In the genomic region with DNA sequence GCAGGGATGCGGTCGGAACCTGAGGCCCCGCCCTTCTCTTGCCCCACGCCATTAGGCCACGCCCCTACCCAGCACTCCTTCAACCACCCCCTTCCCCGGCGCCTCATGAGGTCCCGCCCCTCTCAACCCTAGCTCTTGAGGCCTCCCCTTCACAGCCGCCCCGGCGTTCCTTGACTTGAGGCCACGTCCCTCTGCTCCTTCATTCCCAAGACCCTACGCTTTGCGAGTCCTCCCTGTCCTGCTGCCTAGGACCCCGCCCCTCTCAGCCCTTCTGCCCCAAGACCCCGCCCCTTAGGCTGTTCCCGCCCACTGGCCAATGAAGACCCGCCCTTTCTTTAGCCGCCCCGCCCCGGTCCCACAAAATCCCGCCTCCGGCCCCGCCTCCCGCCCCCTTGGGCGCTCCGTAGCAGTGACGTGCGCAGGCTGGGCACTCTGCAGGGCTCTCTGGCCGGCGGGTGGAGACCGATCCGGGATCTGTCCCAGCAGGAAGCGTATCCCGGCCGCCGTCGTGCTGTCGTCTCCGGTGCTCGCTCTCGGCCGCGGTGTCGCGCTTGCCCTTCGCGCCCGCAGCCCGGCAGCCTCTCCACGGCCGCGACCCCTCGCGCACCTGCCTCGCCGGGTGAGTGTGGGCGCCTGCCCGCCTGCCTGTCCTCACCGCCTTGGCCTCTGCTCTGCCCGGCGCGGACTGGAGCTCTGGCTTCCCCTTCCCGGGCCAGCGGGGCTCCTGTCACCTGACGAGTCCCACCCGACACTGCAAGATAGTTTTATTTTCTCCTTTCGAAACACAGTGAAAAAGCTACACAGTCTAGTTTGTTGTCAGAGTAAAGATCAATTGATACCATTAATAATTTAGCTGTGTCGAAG, we compare ENCODE assay signal across 8 mouse cellular contexts. TPM values are rescaled to one million over a fixed set of nuclear protein-coding genes. Genes with fewer than 3 reads are reported as not detected.
DNase-seq lines count a peak whose midpoint lies in the region; ATAC-seq and TF ChIP-seq lines count a peak whose summit lies in the region.

A gene (plus strand): TSS at position 421 of the 864 bp plus-strand sequence.

- H3K27me3 ChIP-seq in embryonic facial prominence, embryonic 14.5 days (replicated peaks; ENCODE audit: control insufficient read depth, insufficient read depth, low read length): no peaks in the 10 kb centered on the region
- no peaks in the 10 kb centered on the region for H3K27me3 ChIP-seq in heart, adult 2 months (ENCODE audit: control insufficient read depth, insufficient read depth, low read length)
- H3K27me3 ChIP-seq in limb, embryonic 12.5 days: no peaks in the 10 kb centered on the region
- peaks cover 4% of the 10 kb centered on the region; the same call in 1 of the 2 replicates for H3K27me3 ChIP-seq in midbrain, embryonic 14.5 days (ENCODE audit: control insufficient read depth, insufficient read depth, low read length)

- peak; percentile 72 for TF ChIP-seq EP300 in heart, adult 2 months (IDR thresholded peaks at IDR 0.05; ENCODE audit: insufficient read depth, low read depth, low read length)

- H3K36me3 ChIP-seq in embryonic facial prominence, embryonic 14.5 days (ENCODE audit: control insufficient read depth, insufficient read depth, low read length): no peaks in the 10 kb centered on the region
- no peaks in the 10 kb centered on the region; the same call in 1 of the 2 replicates for H3K36me3 ChIP-seq in heart, adult 2 months (ENCODE audit: control insufficient read depth, insufficient read depth, low read length)
- H3K36me3 ChIP-seq in limb, embryonic 12.5 days: no peaks in the 10 kb centered on the region
- H3K36me3 ChIP-seq in midbrain, embryonic 14.5 days (ENCODE audit: control insufficient read depth, insufficient read depth, low read length): no peaks in the 10 kb centered on the region

- peak; percentile 27; the same call in 1 of the 2 replicates for TF ChIP-seq POLR2A in bone marrow, adult 2 months (IDR thresholded peaks at IDR 0.05; ENCODE audit: borderline replicate concordance, control insufficient read depth, low read depth, low read length)
- TF ChIP-seq POLR2A in heart, adult 2 months (IDR thresholded peaks at IDR 0.05; ENCODE audit: insufficient read depth, low read depth, low read length): peak; percentile 95

- H3K4me2 ChIP-seq in embryonic facial prominence, embryonic 14.5 days (ENCODE audit: low read depth, low read length): peak within 1 kb of the TSS; percentile 76
- H3K4me2 ChIP-seq in limb, embryonic 12.5 days: peak within 1 kb of the TSS; percentile 70
- H3K4me2 ChIP-seq in midbrain, embryonic 14.5 days (ENCODE audit: low read length): peak within 1 kb of the TSS; percentile 77

- no peaks in the 10 kb centered on the region for H3K9me3 ChIP-seq in embryonic facial prominence, embryonic 14.5 days (ENCODE audit: control insufficient read depth, low read length)
- no peaks in the 10 kb centered on the region for H3K9me3 ChIP-seq in limb, embryonic 12.5 days
- no peaks in the 10 kb centered on the region for H3K9me3 ChIP-seq in midbrain, embryonic 14.5 days (ENCODE audit: control insufficient read depth, low read length)

- WGBS in bone marrow, adult 2 months: 2% methylated on average over 68 of the region's 69 CpGs
- WGBS in embryonic facial prominence, embryonic 14.5 days: under 1% methylated on average over 62 of the region's 69 CpGs
- WGBS in heart, adult 2 months: under 1% methylated on average over 68 of the region's 69 CpGs
- under 1% methylated on average over 69 of the region's 69 CpGs for WGBS in limb, embryonic 12.5 days
- WGBS in midbrain, embryonic 14.5 days: under 1% methylated on average over 69 of the region's 69 CpGs

- no peak for TF ChIP-seq CTCF in bone marrow, adult 2 months (IDR thresholded peaks at IDR 0.05; ENCODE audit: control insufficient read depth, insufficient read depth, low read length)
- no peak for TF ChIP-seq CTCF in heart, adult 2 months (IDR thresholded peaks at IDR 0.05)

- H3K27ac ChIP-seq in bone marrow, adult 2 months (ENCODE audit: control insufficient read depth, insufficient read depth, low read depth, low read length, poor library complexity): no peak within 1 kb of the TSS; the same call in 1 of the 2 replicates
- peak within 1 kb of the TSS; percentile 66; the same call in 1 of the 2 replicates for H3K27ac ChIP-seq in embryonic facial prominence, embryonic 14.5 days (replicated peaks; ENCODE audit: low read depth, low read length)
- peak within 1 kb of the TSS; percentile 96 for H3K27ac ChIP-seq in heart, adult 2 months
- peak within 1 kb of the TSS; percentile 74 for H3K27ac ChIP-seq in limb, embryonic 12.5 days
- H3K27ac ChIP-seq in midbrain, embryonic 14.5 days (replicated peaks; ENCODE audit: low read depth, low read length): peak within 1 kb of the TSS; percentile 77

- peak; percentile 85 for DNase-seq in 416B (ENCODE audit: low read depth)
- peak; percentile 95 for DNase-seq in embryonic facial prominence, embryonic 14.5 days (ENCODE audit: low spot score)
- peak; percentile 96 for DNase-seq in heart, adult 2 months
- DNase-seq in kidney, adult 8-10 months: peak; percentile 91 to 92
- peak; percentile 95 for DNase-seq in midbrain, embryonic 14.5 days
- peak; percentile 71 for DNase-seq in spleen, adult 12 weeks (ENCODE audit: low spot score)

- peak; percentile 97 for ATAC-seq in embryonic facial prominence, embryonic 14.5 days (ENCODE audit: low read depth)
- ATAC-seq in limb, embryonic 12.5 days (ENCODE audit: insufficient number of reproducible peaks, insufficient read depth, low FRiP score, low TSS enrichment, low read depth): peak; percentile 98
- peak; percentile 98 for ATAC-seq in midbrain, embryonic 14.5 days (ENCODE audit: low FRiP score, low TSS enrichment)

- H3K4me1 ChIP-seq in bone marrow, adult 2 months (ENCODE audit: control insufficient read depth, insufficient read depth, low read length): no peaks in the 10 kb centered on the region; the same call in 1 of the 2 replicates
- H3K4me1 ChIP-seq in embryonic facial prominence, embryonic 14.5 days (ENCODE audit: control insufficient read depth, insufficient read depth, low read length): no peaks in the 10 kb centered on the region
- peaks cover 1% of the 10 kb centered on the region for H3K4me1 ChIP-seq in heart, adult 2 months (ENCODE audit: control insufficient read depth, insufficient read depth, low read length)
- 0 out of 2 replicates have a peak, but pooled peaks cover 4% of the 10 kb centered on the region for H3K4me1 ChIP-seq in limb, embryonic 12.5 days (replicated peaks)
- H3K4me1 ChIP-seq in midbrain, embryonic 14.5 days (ENCODE audit: control insufficient read depth, insufficient read depth, low read length): peaks cover 4% of the 10 kb centered on the region; the same call in 1 of the 2 replicates

- peak within 1 kb of the TSS; percentile 79 for H3K9ac ChIP-seq in embryonic facial prominence, embryonic 14.5 days (ENCODE audit: low read depth, low read length)
- H3K9ac ChIP-seq in heart, adult 2 months (ENCODE audit: low read depth, low read length): peak within 1 kb of the TSS; percentile 99
- H3K9ac ChIP-seq in limb, embryonic 12.5 days (replicated peaks): peak within 1 kb of the TSS; percentile 77
- peak within 1 kb of the TSS; percentile 64 for H3K9ac ChIP-seq in midbrain, embryonic 14.5 days (replicated peaks; ENCODE audit: low read length)

- intact Hi-C loops in heart, adult 2 months (cut with DNase I): loop anchor here (5.0 to 10.0 kb wide), 4 partner anchors 72 to 200 kb away; a partner anchor contains a TSS

- H3K79me2 ChIP-seq in heart, adult 2 months (replicated peaks; ENCODE audit: control insufficient read depth, insufficient read depth, low read length): 0 out of 2 replicates have a peak, but pooled peaks cover 1% of the 10 kb centered on the region

- H3K4me3 ChIP-seq in bone marrow, adult 2 months (replicated peaks; ENCODE audit: control insufficient read depth, low read depth, low read length): peak within 1 kb of the TSS; percentile 64
- peak within 1 kb of the TSS; percentile 69 for H3K4me3 ChIP-seq in embryonic facial prominence, embryonic 14.5 days (ENCODE audit: low read depth, low read length)
- H3K4me3 ChIP-seq in heart, adult 2 months: peak within 1 kb of the TSS; percentile 67
- H3K4me3 ChIP-seq in limb, embryonic 12.5 days (replicated peaks): peak within 1 kb of the TSS; percentile 71
- peak within 1 kb of the TSS; percentile 66 for H3K4me3 ChIP-seq in midbrain, embryonic 14.5 days (replicated peaks; ENCODE audit: low read depth, low read length)

RNA-seq across cellular contexts. Expression of the gene that starts here (rescaled TPM):
- polyA plus RNA-seq in bone marrow, adult 2 months (2011; ENCODE audit: insufficient read depth, insufficient read length, low replicate concordance, missing spikeins): 7.4 and 16.4 TPM in 2 replicates
- 18.1 and 20.1 TPM in 2 replicates for polyA plus RNA-seq in embryonic facial prominence, embryonic 14.5 days (2014; fragmentation: Nextera tagmentation; extraction: Ambion mirVana)
- total RNA-seq in heart, adult 2 months (2021): 10 to 100 TPM; 10.5 to 11.4 TPM
- polyA plus RNA-seq in heart, adult 2 months (2012; rRNA removed): 6.4 and 6.9 TPM in 2 replicates
- polyA plus RNA-seq in limb, embryonic 12.5 days (2016; fragmentation: Nextera tagmentation; extraction: Ambion mirVana): 10.1 and 11.2 TPM in 2 replicates
- 15.4 and 21.7 TPM in 2 replicates for polyA plus RNA-seq in midbrain, embryonic 14.5 days (2014; fragmentation: Nextera tagmentation; extraction: Ambion mirVana)
